Mouse (Mus musculus): ENCODE results near the gene Inip. TPM values are rescaled to one million over a fixed set of nuclear protein-coding genes. Genes with fewer than 3 reads are reported as not detected.

Gene Inip
- polyA plus RNA-seq, 1 experiment from 2014 or later, result 40.2 TPM

DNA sequence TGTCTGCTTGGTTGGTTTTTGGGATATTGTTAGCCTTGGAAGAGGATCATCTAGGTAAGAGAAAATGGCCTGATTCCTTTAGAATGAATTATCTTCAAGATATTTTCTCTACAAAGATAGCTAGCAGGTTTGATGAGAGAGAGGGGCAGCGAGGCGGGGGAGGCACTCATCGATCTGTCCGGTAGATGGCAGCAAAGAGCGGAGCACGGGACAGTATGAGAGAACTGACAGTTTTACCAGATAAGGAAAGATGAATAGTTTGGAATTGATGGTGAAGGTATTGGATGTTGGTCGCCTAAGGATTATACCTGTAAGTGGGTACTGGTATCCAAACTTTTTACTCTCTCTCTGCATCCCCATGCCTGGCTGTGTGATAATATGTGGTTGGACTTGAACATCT is 14.7 kb downstream of the Inip start:
- Histone ChIP-seq H3K27me3 (ENCODE audit: insufficient read depth, low read length) (no peaks in the 10 kb centered on the region), H3K4me2 (ENCODE audit: low read length) (no peak overlapping the region), H3K36me3 (ENCODE audit: insufficient read depth, low read length) (no peaks in the 10 kb centered on the region), H3K4me3 (replicated peaks; ENCODE audit: low read depth, low read length) (no peak overlapping the region), H3K27ac (no peak overlapping the region), H3K9me3 (replicated peaks; ENCODE audit: low read length) (no peaks in the 10 kb centered on the region), H3K9ac (ENCODE audit: low read depth, low read length) (no peak overlapping the region), H3K4me1 (replicated peaks; ENCODE audit: insufficient read depth, low read length) (0 out of 2 replicates have a peak, but pooled peaks cover 4% of the 10 kb centered on the region)
- TF ChIP-seq CTCF (IDR thresholded peaks at IDR 0.05; ENCODE audit: low read depth), result peak; percentile 95
- DNase-seq (ENCODE audit: low spot score) (peak; percentile 80), ATAC-seq (replicated peaks; ENCODE audit: low FRiP score, low read depth) (no peak)
- under 1% methylated on average over 7 of the region's 7 CpGs for WGBS

DNA sequence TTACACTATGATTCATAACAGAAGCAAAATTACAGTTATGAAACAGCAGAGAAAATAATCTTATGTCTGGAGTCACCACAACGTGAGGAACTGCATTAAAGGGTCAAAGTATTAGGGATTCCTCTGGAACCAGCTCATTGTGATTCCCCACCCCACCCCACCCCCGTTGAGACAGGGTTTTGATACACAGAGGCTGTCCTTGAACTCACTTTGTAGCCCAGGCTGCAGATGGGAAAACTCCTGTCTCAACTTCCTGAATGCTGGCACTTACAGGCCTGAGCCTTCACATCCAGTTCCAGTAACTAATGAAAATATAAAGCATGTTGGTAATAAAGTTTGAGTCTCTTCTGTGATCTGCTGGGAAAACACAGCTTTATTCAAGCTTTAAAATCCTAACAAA is 16.0 kb downstream of the Inip start:
- no peak for ATAC-seq (replicated peaks; ENCODE audit: low FRiP score, low read depth)
- Histone ChIP-seq H3K4me3 (replicated peaks; ENCODE audit: low read depth, low read length) (no peak overlapping the region), H3K9me3 (replicated peaks; ENCODE audit: low read length) (no peaks in the 10 kb centered on the region), H3K9ac (ENCODE audit: low read depth, low read length) (no peak overlapping the region), H3K4me2 (ENCODE audit: low read length) (no peak overlapping the region), H3K36me3 (ENCODE audit: insufficient read depth, low read length) (no peaks in the 10 kb centered on the region), H3K4me1 (replicated peaks; ENCODE audit: insufficient read depth, low read length) (0 out of 2 replicates have a peak, but pooled peaks cover 4% of the 10 kb centered on the region), H3K27me3 (ENCODE audit: insufficient read depth, low read length) (no peaks in the 10 kb centered on the region), H3K27ac (no peak overlapping the region)
- no peak for DNase-seq (ENCODE audit: low spot score)
- no peak for TF ChIP-seq CTCF (IDR thresholded peaks at IDR 0.05; ENCODE audit: low read depth)
- WGBS, result 32% methylated on average over 2 of the region's 2 CpGs

DNA sequence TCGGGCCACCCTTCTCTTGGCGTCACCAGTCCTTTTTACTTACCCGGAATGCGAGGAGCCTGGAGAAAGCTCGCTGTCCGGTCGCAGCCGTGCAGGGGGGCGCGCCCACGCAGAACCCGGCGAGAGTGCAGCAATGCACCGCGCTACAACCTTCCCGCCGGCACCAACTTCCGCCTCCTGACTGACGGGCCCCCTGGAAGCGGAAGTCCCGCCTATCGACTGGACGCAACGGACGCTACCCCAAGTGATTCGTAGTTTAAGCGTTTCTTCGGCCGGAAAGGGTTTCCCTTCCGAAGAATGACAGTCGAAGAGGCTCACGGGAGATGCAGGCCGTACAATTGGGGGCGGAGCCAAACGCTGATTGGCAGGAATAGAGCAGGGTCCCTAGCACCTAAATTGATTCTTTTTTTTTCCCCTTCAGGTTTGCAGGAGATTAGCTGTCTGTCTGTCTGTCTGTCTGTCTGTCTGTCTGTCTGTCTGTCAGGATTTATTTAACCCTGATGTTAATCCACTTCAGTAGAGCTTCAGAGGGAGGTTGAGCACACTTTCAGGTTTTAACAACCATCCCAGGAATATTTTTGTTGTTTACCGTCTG is 17.6 kb downstream of the Inip start:
- WGBS, result under 1% methylated on average over 35 of the region's 36 CpGs
- Histone ChIP-seq H3K4me3 (replicated peaks; ENCODE audit: low read depth, low read length) (peak overlapping the region; percentile 97), H3K9ac (ENCODE audit: low read depth, low read length) (peak overlapping the region; percentile 90), H3K27me3 (ENCODE audit: insufficient read depth, low read length) (no peaks in the 10 kb centered on the region), H3K9me3 (replicated peaks; ENCODE audit: low read length) (no peaks in the 10 kb centered on the region), H3K4me2 (ENCODE audit: low read length) (peak overlapping the region; percentile 81), H3K27ac (peak overlapping the region; percentile 79), H3K36me3 (ENCODE audit: insufficient read depth, low read length) (no peaks in the 10 kb centered on the region), H3K4me1 (replicated peaks; ENCODE audit: insufficient read depth, low read length) (0 out of 2 replicates have a peak, but pooled peaks cover 4% of the 10 kb centered on the region)
- peak; percentile 97 for ATAC-seq (replicated peaks; ENCODE audit: low FRiP score, low read depth)
- no peak for TF ChIP-seq CTCF (IDR thresholded peaks at IDR 0.05; ENCODE audit: low read depth)
- peak; percentile 99 for DNase-seq (ENCODE audit: low spot score)

DNA sequence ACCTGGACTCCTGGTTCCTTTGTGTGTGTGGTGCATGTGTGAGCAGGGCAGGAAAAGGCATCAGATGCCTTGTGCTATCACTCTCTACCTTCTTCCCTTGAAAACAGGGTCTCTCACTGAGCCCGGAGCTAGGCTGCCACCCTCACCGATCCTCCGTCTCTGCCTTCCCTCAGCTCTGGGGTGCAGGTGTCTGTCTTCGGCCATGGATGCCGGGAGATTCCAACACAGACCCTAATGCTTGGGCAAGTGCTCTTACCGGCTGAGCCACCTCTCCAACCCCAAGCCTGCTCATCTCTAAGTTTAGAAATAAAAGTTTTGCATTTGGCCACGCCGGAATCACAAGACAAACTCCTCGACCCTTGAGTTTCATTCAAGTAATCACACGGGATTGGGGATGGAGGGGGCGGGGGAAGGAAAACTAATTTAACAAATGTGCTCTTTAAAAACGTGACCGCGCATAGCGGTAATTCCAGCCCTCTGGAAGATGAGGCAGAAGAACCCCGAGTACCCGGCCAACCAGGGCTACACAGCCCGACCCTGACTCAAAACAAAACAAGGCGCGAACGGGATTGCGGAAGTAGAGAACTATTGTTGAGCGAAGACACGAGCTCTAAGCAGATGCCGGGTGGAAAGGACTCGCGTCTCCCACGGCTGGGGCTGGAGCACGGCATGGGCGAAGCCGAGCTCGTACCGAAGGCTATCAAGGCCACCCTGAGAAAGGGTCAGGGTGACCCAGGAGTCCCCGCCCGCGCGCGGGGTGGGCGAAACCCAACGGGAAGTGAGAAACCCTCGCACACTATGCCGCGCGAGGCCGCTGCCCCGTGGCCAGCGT is 18.3 kb downstream of the Inip start:
- peak overlapping the region; percentile 79 for H3K27ac ChIP-seq
- H3K36me3 ChIP-seq (ENCODE audit: insufficient read depth, low read length), result no peaks in the 10 kb centered on the region
- H3K4me3 ChIP-seq (replicated peaks; ENCODE audit: low read depth, low read length), result peak overlapping the region; percentile 97
- H3K9ac ChIP-seq (ENCODE audit: low read depth, low read length), result peak overlapping the region; percentile 90
- 0 out of 2 replicates have a peak, but pooled peaks cover 4% of the 10 kb centered on the region for H3K4me1 ChIP-seq (replicated peaks; ENCODE audit: insufficient read depth, low read length)
- WGBS, result 0% methylated on average over 46 of the region's 47 CpGs
- peak overlapping the region; percentile 81 for H3K4me2 ChIP-seq (ENCODE audit: low read length)
- ATAC-seq (replicated peaks; ENCODE audit: low FRiP score, low read depth), result peak; percentile 63
- no peaks in the 10 kb centered on the region for H3K9me3 ChIP-seq (replicated peaks; ENCODE audit: low read length)
- H3K27me3 ChIP-seq (ENCODE audit: insufficient read depth, low read length), result no peaks in the 10 kb centered on the region
- no peak for TF ChIP-seq CTCF (IDR thresholded peaks at IDR 0.05; ENCODE audit: low read depth)
- DNase-seq (ENCODE audit: low spot score), result peak; percentile 64

DNA sequence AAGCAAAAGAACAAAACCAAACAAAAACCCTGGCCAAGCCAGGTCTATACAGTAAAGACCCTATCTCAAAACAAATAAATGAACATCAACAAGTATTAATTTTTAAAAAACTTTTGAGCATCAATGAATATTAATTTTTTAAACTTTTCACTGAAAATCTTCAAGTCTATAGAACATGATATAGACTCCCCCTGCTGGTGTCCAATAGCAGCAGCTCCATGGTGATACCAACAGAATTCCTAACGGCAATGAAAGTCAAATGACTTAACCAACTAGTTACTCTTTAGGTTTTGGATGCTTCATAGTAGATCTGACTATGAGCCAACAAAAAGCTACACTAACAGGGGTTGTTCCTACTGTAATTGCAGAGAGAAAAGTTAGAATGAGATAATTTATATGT is 20.8 kb downstream of the Inip start:
- 9% methylated on average over 1 of the region's 1 CpGs for WGBS
- no peaks in the 10 kb centered on the region for H3K36me3 ChIP-seq (ENCODE audit: insufficient read depth, low read length)
- no peak overlapping the region for H3K27ac ChIP-seq
- ATAC-seq (replicated peaks; ENCODE audit: low FRiP score, low read depth) (no peak), DNase-seq (ENCODE audit: low spot score) (peak; percentile 73)
- no peaks in the 10 kb centered on the region for H3K27me3 ChIP-seq (ENCODE audit: insufficient read depth, low read length)
- 0 out of 2 replicates have a peak, but pooled peaks cover 4% of the 10 kb centered on the region for H3K4me1 ChIP-seq (replicated peaks; ENCODE audit: insufficient read depth, low read length)
- H3K4me2 ChIP-seq (ENCODE audit: low read length), result no peak overlapping the region
- H3K9me3 ChIP-seq (replicated peaks; ENCODE audit: low read length), result no peaks in the 10 kb centered on the region
- H3K4me3 ChIP-seq (replicated peaks; ENCODE audit: low read depth, low read length), result no peak overlapping the region
- H3K9ac ChIP-seq (ENCODE audit: low read depth, low read length), result no peak overlapping the region
- peak; percentile 74 for TF ChIP-seq CTCF (IDR thresholded peaks at IDR 0.05; ENCODE audit: low read depth)

DNA sequence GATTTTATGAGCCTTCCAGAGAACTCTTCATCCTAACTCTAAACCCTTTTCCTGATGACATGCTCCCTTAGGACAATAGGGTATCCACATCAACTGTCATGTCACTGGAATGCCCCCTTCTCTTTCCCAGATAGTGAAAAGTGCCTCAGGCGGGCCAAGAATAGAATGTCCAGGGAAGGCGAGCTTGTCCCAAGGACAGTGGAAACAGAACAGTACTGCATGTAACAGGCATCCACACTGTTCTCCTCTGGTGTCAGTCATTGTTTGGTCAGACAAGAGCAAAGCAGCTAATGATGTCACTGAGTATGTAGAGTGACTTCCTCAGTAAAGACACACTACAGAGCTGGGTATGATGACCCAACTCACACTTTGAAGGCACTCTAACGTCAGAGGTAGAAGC is 23.6 kb downstream of the Inip start:
- Histone ChIP-seq H3K9me3 (replicated peaks; ENCODE audit: low read length) (no peaks in the 10 kb centered on the region), H3K4me2 (ENCODE audit: low read length) (no peak overlapping the region), H3K27me3 (ENCODE audit: insufficient read depth, low read length) (no peaks in the 10 kb centered on the region), H3K36me3 (ENCODE audit: insufficient read depth, low read length) (peaks cover 13% of the 10 kb centered on the region; the same call in 1 of the 2 replicates), H3K4me1 (replicated peaks; ENCODE audit: insufficient read depth, low read length) (0 out of 2 replicates have a peak, but pooled peaks cover 3% of the 10 kb centered on the region), H3K9ac (ENCODE audit: low read depth, low read length) (no peak overlapping the region), H3K27ac (no peak overlapping the region), H3K4me3 (replicated peaks; ENCODE audit: low read depth, low read length) (no peak overlapping the region)
- no peak for TF ChIP-seq CTCF (IDR thresholded peaks at IDR 0.05; ENCODE audit: low read depth)
- DNase-seq (ENCODE audit: low spot score), result no peak
- 85% methylated on average over 3 of the region's 3 CpGs for WGBS
- no peak for ATAC-seq (replicated peaks; ENCODE audit: low FRiP score, low read depth)
